Mouse (Mus musculus): ENCODE measurements around the gene Mad2l1bp.

GRCm38 (mm10) chr17:46161179-46161578, 7.8 kb upstream of the Mad2l1bp start:
- TF ChIP-seq GATA1 (IDR thresholded peaks at IDR 0.05; ENCODE audit: low read length) (no peak), TAL1 (IDR thresholded peaks at IDR 0.05; ENCODE audit: low read length) (no peak)
